Mouse (Mus musculus) right cerebral cortex, postnatal 4 days (tissue): ENCODE measurements around the gene Cd82.
A peak's percentile ranks its signal among the peaks of the same experiment; 100 is the strongest.

Source experiments
- DNase-seq: peaks from one replicate; pipeline ENCODE4 v3.0.0-alpha.2; 2022

Cd82 gene

GRCm38 (mm10) chr2:93443106-93443505, 19.8 kb downstream of the Cd82 start:
- DNase-seq = no peak

GRCm38 (mm10) chr2:93439812-93440559, 23.0 kb downstream of the Cd82 start:
- DNase-seq = peak; percentile 39

DNA sequence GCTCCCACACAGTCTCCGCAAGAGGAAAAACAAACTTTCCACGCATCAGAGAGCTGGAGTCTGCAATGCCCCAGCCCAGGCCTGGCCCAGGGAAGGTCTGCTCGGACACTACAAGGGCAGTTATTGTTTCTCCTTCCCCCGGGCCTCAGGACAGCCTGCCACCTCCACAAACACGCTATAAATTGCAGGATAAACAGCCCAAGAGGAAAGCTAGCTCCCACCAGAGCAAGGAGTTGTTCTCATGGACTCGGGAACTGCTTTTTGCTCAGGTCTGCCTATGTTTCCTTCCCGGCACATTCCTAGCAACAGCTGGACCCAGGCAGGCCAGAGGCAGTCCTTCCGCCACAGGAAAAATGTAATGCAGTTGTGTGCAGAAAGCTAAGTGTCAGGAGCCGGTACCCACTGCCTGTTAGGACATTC, 23.6 kb downstream of the Cd82 start:
- DNase-seq = no peak

GRCm38 (mm10) chr2:93438335-93438734, 24.6 kb downstream of the Cd82 start:
- DNase-seq = no peak

DNA sequence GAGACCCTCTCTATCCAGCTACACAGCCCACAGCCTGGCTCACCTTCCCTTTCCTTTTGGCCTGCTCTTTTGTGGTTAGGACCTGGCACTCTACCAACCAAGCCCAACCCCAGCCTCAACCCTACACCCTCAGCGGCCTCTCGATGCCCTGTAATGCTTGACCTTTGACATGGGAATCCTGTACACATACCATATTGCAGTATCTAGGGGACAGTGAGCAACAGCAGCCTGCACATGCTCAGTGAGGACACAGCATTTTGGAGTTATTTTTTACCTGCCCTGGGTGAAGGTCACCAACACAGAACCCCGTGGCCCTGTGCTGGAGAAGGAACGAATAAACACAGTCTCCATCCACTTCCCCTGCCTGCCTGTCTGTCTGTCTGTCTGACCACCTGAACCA, 27.4 kb downstream of the Cd82 start:
- no peak for DNase-seq

DNA sequence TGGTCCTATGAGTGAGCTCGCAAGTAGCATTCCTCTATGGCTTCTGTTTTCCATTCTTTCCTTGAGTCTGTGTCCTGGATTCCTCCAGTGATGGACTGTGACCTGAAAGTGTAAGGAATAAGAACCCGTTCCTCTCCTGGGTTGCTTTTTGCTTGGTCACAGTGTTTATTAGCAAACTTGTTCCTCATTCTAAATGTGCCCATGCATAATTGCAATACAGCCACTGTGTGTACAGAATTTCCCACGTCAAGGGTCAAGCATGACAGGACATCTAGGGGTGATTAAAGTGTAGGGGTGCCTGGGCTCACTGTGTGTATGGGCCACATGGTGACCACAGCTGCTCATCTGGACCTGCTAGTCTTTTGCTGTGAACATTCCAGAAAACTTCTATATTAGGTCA, 28.0 kb downstream of the Cd82 start:
- no peak for DNase-seq

GRCm38 (mm10) chr2:93433543-93433942, 29.4 kb downstream of the Cd82 start:
- DNase-seq = no peak

DNA sequence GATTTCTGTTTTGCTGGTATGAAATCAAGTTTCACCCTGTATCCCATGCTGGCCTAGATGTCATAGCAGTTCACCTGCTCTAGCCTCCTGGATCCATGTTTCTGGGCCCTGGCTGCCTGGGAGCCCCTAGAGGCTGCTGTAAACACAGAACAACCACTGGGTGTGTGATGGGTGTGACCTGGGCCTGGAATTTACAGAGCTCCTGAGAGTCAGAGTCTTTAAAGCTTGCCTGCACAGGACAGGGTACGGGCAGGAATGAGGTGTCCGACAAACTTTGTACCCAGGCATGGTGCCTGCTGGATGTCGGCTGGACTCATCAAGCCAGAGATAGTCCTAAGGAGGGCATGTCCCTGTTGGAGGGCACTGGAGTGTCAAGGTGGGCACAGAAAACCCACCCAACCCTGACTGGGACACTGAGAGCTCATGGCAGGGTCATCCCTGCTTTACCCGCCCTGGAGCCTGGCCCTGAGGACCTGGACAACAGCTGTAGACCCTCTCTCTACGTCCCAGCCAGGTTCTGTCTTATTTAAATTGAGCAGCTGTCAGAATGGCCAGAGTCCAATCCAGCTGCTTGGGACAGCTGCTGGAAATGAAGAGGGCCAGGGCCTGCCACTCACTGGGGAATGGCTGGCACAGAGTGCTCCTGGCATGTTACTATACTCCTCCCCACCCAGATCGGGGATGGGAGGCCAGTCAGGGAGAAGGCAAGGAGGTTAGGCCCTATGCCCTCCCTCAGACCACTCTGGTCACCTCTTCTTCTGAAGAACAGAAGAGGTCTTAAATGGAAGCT, 30.1 kb downstream of the Cd82 start:
- DNase-seq = no peak

DNA sequence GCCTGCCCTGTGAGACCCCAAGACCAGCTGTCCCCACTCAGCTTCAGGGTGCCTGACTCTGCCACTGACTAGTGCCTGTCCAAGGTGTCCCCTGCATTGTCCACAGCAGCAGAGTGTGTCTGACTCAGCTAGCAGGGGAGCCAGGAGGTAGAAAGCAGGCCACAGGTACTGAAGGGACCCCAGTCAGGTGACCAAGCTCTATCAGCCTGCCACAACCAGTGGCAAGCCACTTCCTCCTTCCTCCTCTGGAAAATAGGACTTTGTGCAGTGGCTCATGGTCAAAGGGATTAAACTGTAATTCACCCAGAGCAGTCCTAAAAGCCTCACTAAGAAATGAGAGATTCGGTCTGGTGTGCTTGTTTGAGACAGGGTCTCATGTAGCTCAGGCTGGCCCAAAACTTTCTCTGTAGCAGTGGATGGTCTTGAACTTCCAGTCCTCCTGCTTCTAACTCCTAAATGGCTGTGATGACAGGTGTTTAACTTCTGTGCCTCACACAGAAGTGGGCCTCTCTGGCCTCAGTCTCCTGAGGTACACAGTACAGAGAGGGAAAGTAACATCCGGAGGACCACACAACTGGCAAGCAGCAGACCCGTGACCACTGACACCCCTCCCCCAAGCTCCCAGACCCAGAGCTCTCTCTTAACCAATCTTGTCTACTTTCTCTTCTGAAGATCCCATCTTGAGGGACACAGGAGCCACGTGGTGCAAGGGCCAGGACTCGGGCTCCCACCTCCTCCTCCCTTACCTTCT, 31.2 kb downstream of the Cd82 start:
- no peak for DNase-seq

DNA sequence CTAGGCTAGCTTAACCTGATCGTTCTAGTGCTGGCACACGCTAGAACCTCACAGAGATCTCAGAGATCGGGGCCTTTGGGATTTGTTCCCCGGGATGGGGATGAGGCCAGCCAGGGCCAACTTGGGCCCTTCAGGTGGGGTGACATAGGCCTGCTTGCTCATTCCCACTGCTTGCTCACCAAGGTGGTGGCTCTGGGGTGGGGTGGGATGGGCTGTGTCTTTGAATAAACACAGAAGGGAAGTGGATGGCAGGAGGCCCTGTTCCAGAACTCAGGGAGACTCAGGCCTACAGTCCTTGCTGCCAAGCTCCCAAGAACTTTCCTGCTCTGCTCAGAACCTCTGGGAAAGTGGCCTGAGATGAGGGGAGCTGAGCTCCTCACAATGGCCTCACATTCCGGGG, 31.9 kb downstream of the Cd82 start:
- no peak for DNase-seq

DNA sequence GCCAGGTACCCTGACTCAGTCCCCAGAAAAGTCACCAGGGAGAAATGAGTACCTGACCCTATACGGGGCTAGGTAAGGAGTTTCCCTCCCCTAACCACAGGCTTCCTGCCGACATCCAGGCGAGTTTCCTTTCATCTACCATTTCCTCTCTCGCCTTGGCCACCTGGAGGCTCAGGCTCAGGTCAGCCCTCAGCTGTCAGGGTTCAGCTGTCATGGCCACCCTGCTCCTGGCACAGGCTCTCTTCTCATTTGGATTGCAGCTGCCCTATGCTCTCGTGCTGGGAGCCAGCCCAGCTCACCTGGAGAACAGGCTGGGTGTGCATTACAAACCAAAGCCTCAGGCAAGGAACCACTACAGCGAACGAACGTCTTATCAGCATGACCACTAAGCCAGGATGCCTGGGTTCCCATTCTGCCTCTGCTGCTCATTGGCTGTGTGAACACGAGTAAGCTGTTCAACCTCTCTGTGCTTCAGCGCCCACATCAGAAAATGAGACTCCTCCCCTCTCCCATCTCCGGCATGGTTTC, 34.9 kb downstream of the Cd82 start:
- no peak for DNase-seq

DNA sequence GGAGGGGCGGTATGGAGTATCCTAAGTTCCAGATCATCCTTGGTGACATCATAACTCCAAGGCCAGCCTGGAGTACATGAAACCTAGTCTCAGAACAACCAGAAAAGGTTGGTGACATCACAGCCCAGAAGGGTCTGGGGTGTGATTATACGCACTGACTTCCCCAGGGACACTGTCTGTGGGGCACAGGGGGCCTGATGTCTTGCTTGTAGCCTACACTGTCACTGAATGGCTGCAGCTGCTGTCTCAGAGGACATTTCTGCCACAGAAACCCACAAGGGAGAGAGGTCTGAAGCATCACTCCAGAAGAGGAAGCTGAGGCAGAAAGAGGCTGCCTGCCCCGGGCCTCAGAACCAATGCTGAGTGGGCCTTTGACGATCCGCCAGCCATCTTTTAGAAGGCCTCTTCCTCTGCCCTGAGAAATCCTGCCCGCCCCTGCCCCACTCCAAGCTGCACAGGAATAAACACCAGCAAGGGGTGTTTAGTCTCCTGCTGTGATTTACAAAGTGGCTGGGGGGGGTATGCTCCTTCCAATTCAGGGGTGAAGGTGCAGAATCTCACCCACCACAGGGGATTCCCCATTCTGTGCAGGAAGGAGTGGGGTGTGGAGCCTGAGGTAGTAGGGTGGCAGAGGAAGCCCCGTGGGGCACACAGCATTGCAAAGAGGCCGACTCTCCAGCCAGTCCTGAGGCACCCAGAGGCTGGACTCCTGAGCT, 35.8 kb downstream of the Cd82 start:
- no peak for DNase-seq

- no peak for DNase-seq
Measured at GRCm38 (mm10) chr2:93425810-93426209, 37.1 kb downstream of the Cd82 start.

GRCm38 (mm10) chr2:93424307-93424984, 38.5 kb downstream of the Cd82 start:
- no peak for DNase-seq

GRCm38 (mm10) chr2:93421320-93421719, 41.6 kb downstream of the Cd82 start:
- peak; percentile 83 for DNase-seq

DNA sequence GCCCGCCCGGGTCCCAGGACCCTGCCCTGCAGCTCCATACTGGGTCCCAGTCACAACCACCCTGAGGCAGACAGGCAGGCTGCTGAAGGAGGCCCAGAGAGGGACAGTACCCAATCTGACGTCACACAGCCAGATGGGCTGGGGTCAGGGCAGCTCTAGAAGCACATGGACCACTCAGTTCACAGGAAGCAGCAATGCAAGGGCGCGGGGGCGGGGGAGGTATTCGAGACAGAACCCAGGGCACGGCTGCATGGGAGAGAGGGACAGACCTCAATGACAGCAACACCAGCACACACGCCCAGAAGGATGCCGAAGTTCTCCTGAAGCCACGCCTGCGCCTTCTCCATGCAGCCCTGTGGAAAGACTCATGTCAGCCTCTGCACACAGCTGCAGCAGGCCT, 43.0 kb downstream of the Cd82 start:
- no peak for DNase-seq

- peak; percentile 93 for DNase-seq
Measured at GRCm38 (mm10) chr2:93418396-93418795, 44.5 kb downstream of the Cd82 start.

DNA sequence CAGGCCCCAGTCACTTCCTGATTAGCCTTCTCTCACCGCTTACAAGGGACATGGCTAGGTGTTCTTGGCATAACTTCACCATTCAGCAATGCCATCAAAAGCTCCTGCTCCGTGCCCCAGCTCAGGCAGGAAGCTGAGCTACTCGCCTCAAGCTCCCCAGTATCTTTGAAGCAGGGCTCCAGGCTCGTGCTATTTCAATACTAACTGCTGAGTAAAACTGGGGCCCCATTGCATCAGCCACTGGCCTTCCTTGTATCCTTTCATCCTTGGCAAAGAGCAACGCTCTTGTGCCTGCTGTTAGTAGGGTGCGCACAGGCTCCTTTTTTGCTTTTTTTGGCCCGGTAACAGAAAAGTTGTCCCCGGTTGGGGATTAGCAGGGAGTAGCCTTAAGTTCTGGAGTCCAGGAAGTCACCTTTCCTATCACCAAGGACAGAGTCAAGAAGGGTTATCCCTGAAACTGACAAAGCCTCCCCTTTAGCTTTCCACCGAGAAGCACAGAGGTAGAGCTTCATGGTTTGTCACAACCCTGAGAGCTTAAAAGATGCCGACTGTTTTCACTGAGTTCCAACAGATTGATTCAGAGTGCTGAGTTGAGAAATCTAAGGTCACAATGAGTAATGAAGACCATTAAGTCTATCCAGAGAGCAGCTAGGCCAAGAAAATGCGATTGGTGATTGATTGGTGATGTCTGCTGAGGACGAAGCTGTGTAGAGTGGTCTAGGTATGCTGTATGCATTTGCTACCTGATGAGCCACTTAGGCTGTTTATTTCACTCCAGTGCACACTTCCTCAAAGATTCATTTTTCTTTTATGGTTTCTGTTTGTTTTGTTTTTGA, 45.8 kb downstream of the Cd82 start:
- DNase-seq = no peak

GRCm38 (mm10) chr2:93415281-93415680, 47.7 kb downstream of the Cd82 start:
- peak; percentile 49 for DNase-seq

GRCm38 (mm10) chr2:93414163-93414562, 48.8 kb downstream of the Cd82 start:
- DNase-seq = no peak

DNA sequence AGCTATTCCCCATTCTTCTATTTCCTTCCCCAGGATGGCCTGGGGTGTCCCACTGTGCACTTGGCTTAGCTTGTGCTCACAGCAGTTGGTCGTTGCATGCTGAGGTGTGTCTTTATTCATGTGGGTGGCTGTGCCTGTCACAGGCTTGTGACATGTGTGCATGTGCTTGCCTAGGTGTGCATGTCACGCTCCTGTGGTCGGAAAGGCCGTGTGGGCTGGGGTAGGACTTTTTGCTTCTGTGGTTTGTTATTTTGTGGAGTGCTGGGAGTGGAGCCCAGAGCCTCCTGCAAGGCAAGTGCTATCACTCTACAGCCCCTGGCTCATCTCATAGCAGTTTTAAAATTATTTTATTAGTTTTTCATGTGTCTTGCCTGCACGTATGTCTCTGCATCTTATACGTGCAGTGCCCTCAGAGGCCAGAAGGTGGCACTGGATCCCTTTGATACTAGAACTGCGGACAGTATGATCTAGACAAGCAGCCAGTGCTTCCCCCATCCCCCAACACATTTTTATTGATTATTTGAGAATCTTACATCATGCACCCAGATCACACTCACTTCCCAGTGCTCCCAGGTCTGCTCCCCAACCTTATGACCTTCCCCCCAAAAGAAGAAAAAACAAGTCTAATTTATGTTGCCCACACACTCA, 49.4 kb downstream of the Cd82 start:
- peak; percentile 74 for DNase-seq
